Comparison of ENCODE assay signal across 8 mouse cellular contexts in genomic region chr4:149955631-149956030, GRCm38 (mm10). TPM values are rescaled to one million over a fixed set of nuclear protein-coding genes. Genes with fewer than 3 reads are reported as not detected.
DNase-seq lines count a peak whose midpoint lies in the region; ATAC-seq and TF ChIP-seq lines count a peak whose summit lies in the region.

No protein-coding gene starts in this region.

- whole genome bisulfite sequencing in heart, embryonic 13.5 days = 12% methylated on average over 15 of the region's 15 CpGs
- WGBS in forebrain, embryonic 16.5 days = 15% methylated on average over 15 of the region's 15 CpGs
- WGBS in liver, embryonic 15.5 days (ENCODE audit: insufficient replicate concordance) = 16% methylated on average over 15 of the region's 15 CpGs

- intact Hi-C loops in heart, postnatal 36 days (cut with DNase I) = loop anchor here (2.0 kb wide), 3 partner anchors 33 to 203 kb away; no protein-coding TSS in a partner anchor

- H3K4me3 ChIP-seq in heart, embryonic 13.5 days = peak overlapping the region; percentile 66
- peak overlapping the region; percentile 76 for H3K4me3 ChIP-seq in E14TG2a.4 (replicated peaks; ENCODE audit: low read length)
- no peak overlapping the region; the same call in 1 of the 2 replicates for H3K4me3 ChIP-seq in forebrain, embryonic 16.5 days (replicated peaks; ENCODE audit: low read length)
- no peak overlapping the region for H3K4me3 ChIP-seq in liver, embryonic 15.5 days (replicated peaks)

- H3K36me3 ChIP-seq in heart, embryonic 13.5 days = no peaks in the 10 kb centered on the region
- no peaks in the 10 kb centered on the region for H3K36me3 ChIP-seq in E14TG2a.4 (ENCODE audit: insufficient read depth, low read length)
- no peaks in the 10 kb centered on the region for H3K36me3 ChIP-seq in forebrain, embryonic 16.5 days (ENCODE audit: control insufficient read depth, insufficient read depth)
- H3K36me3 ChIP-seq in liver, embryonic 15.5 days (replicated peaks) = no peaks in the 10 kb centered on the region

- peaks cover 53% of the 10 kb centered on the region for H3K27me3 ChIP-seq in heart, embryonic 13.5 days (replicated peaks)
- H3K27me3 ChIP-seq in E14TG2a.4 (ENCODE audit: insufficient read depth, low read length) = peaks cover 60% of the 10 kb centered on the region
- H3K27me3 ChIP-seq in forebrain, embryonic 16.5 days (replicated peaks; ENCODE audit: control insufficient read depth, insufficient read depth, low read length) = peaks cover 19% of the 10 kb centered on the region
- peaks cover 76% of the 10 kb centered on the region for H3K27me3 ChIP-seq in liver, embryonic 15.5 days

- H3K4me2 ChIP-seq in heart, embryonic 13.5 days = peak overlapping the region; percentile 95
- H3K4me2 ChIP-seq in forebrain, embryonic 16.5 days (ENCODE audit: low read length) = peak overlapping the region; percentile 97; the same call in 1 of the 2 replicates
- peak overlapping the region; percentile 58 for H3K4me2 ChIP-seq in liver, embryonic 15.5 days

- H3K9ac ChIP-seq in heart, embryonic 13.5 days = peak overlapping the region; percentile 76; the same call in 1 of the 2 replicates
- H3K9ac ChIP-seq in forebrain, embryonic 16.5 days (replicated peaks; ENCODE audit: low read depth, low read length) = no peak overlapping the region
- no peak overlapping the region for H3K9ac ChIP-seq in liver, embryonic 15.5 days

- H3K9me3 ChIP-seq in heart, embryonic 13.5 days = no peaks in the 10 kb centered on the region
- H3K9me3 ChIP-seq in E14TG2a.4 (ENCODE audit: low read length) = no peaks in the 10 kb centered on the region
- H3K9me3 ChIP-seq in forebrain, embryonic 16.5 days (ENCODE audit: control insufficient read depth, low read length) = no peaks in the 10 kb centered on the region
- no peaks in the 10 kb centered on the region for H3K9me3 ChIP-seq in liver, embryonic 15.5 days (replicated peaks)

- H3K4me1 ChIP-seq in heart, embryonic 13.5 days = peaks cover 24% of the 10 kb centered on the region
- H3K4me1 ChIP-seq in E14TG2a.4 (replicated peaks; ENCODE audit: low read depth, low read length) = peaks cover 58% of the 10 kb centered on the region
- peaks cover 24% of the 10 kb centered on the region for H3K4me1 ChIP-seq in forebrain, embryonic 16.5 days (replicated peaks; ENCODE audit: control insufficient read depth, insufficient read depth, low read length)
- peaks cover 20% of the 10 kb centered on the region for H3K4me1 ChIP-seq in liver, embryonic 15.5 days (replicated peaks)

- no peak overlapping the region for H3K27ac ChIP-seq in heart, embryonic 13.5 days (replicated peaks)
- no peak overlapping the region for H3K27ac ChIP-seq in forebrain, embryonic 16.5 days (ENCODE audit: low read length)
- no peak overlapping the region for H3K27ac ChIP-seq in liver, embryonic 15.5 days (replicated peaks)

- DNase-seq in heart, postnatal 36 days = no peak
- no peak for DNase-seq in urinary bladder, adult 2 months (ENCODE audit: low spot score)
- no peak for DNase-seq in urinary bladder, postnatal 4 days (ENCODE audit: low spot score in 2 of 2)
- DNase-seq in spleen, adult 18-20 months = no peak

- ATAC-seq in heart, embryonic 13.5 days (ENCODE audit: extremely low read depth, insufficient number of reproducible peaks, low FRiP score, low TSS enrichment) = no peak
- no peak for ATAC-seq in forebrain, embryonic 16.5 days
- no peak; the same call in 1 of the 2 replicates for ATAC-seq in liver, embryonic 15.5 days (ENCODE audit: insufficient read depth)

- TF ChIP-seq CTCF in E14TG2a.4 (conservative IDR thresholded peaks at IDR 0.05; ENCODE audit: low read length) = no peak

RNA-seq across cellular contexts. Expression of gene Spsb1, which starts 0.8 kb away (rescaled TPM):
- 4.3 and 4.5 TPM in 2 replicates for polyA plus RNA-seq in heart, embryonic 13.5 days (2015; fragmentation: Nextera tagmentation; extraction: Ambion mirVana)
- 10 to 100 TPM; 35.1 to 37.7 TPM for total RNA-seq in heart, postnatal 36 days (2021)
- 5.8 and 7.0 TPM in 2 replicates for polyA plus RNA-seq in forebrain, embryonic 16.5 days (2015; fragmentation: Nextera tagmentation; extraction: Ambion mirVana)
- 0.61 and 0.77 TPM in 2 replicates for polyA plus RNA-seq in liver, embryonic 15.5 days (2015; fragmentation: Nextera tagmentation; extraction: Ambion mirVana)
- polyA plus RNA-seq in urinary bladder, adult 2 months (2012; rRNA removed) = 21.0 and 21.7 TPM in 2 replicates

RNA-seq across cellular contexts. Expression of gene H6pd, which starts 53.2 kb away (rescaled TPM):
- 10.2 and 10.6 TPM in 2 replicates for polyA plus RNA-seq in heart, embryonic 13.5 days (2015; fragmentation: Nextera tagmentation; extraction: Ambion mirVana)
- total RNA-seq in heart, postnatal 36 days (2021) = 10 to 100 TPM; 45.0 to 45.7 TPM
- polyA plus RNA-seq in forebrain, embryonic 16.5 days (2015; fragmentation: Nextera tagmentation; extraction: Ambion mirVana) = 2.1 TPM in 2 replicates
- polyA plus RNA-seq in liver, embryonic 15.5 days (2015; fragmentation: Nextera tagmentation; extraction: Ambion mirVana) = 16.9 and 21.5 TPM in 2 replicates
- polyA plus RNA-seq in urinary bladder, adult 2 months (2012; rRNA removed) = 45.9 and 57.6 TPM in 2 replicates

Comparison
In these comparisons a context has a peak if more than half of its experiments do, and no peak if none do; other contexts are left out.
1. H3K4me3 ChIP-seq: peak in heart, embryonic 13.5 days (single experiment) and E14TG2a.4 (single experiment); none in forebrain, embryonic 16.5 days (single experiment) and liver, embryonic 15.5 days (single experiment).
2. Peak in every context shown above with its lines, with median percentiles within 50 percentile points of each other: H3K4me2 ChIP-seq.